Mouse (Mus musculus): ENCODE measurements around the gene Fcho1.
"Not testable (repeated sequence)": the region's sequence is repeated elsewhere in the genome, so short reads cannot be mapped to it uniquely, and the experiment has no call there.

Fcho1 gene

GRCm38 (mm10) chr8:71717096-71717495 lies 8.4 kb downstream of the Fcho1 start:
- no peak for DNase-seq

- no peak for DNase-seq
Measured at GRCm38 (mm10) chr8:71716561-71717053, 8.9 kb downstream of the Fcho1 start.

GRCm38 (mm10) chr8:71715531-71715930 lies 10.0 kb downstream of the Fcho1 start:
- no peak for DNase-seq

GRCm38 (mm10) chr8:71711574-71711973 lies 13.9 kb downstream of the Fcho1 start:
- no peak for DNase-seq

- peak; percentile 88 to 89 for DNase-seq
Measured at GRCm38 (mm10) chr8:71709800-71710446, 15.6 kb downstream of the Fcho1 start.

- DNase-seq, result no peak
Measured at GRCm38 (mm10) chr8:71709134-71709799, 16.2 kb downstream of the Fcho1 start.

GRCm38 (mm10) chr8:71707874-71708273 lies 17.6 kb downstream of the Fcho1 start:
- peak; percentile 81 for DNase-seq

GRCm38 (mm10) chr8:71703400-71703799 lies 22.1 kb downstream of the Fcho1 start:
- DNase-seq, result not testable (repeated sequence)

- no peak for DNase-seq
Measured at GRCm38 (mm10) chr8:71702923-71703322, 22.6 kb downstream of the Fcho1 start.

- DNase-seq, result peak; percentile 28 to 30
Measured at GRCm38 (mm10) chr8:71702087-71702432, 23.5 kb downstream of the Fcho1 start.

- peak; percentile 25 to 30 for DNase-seq
Measured at GRCm38 (mm10) chr8:71701414-71702086, 24.0 kb downstream of the Fcho1 start, which contains the start of gene B3gnt3. Gene B3gnt3, minus strand, starts transcription at chr8:71701789.

GRCm38 (mm10) chr8:71700493-71701269 lies 24.8 kb downstream of the Fcho1 start:
- DNase-seq, result peak; percentile 25 to 29

- DNase-seq, result peak in 1 of 2 experiments; percentile 39
Measured at GRCm38 (mm10) chr8:71695456-71695855, 30.1 kb downstream of the Fcho1 start.

- peak; percentile 23 to 26 for DNase-seq
Measured at GRCm38 (mm10) chr8:71693166-71694041, 32.1 kb downstream of the Fcho1 start.

GRCm38 (mm10) chr8:71692509-71692908 lies 33.0 kb downstream of the Fcho1 start:
- peak; percentile 37 to 38 for DNase-seq

GRCm38 (mm10) chr8:71689028-71689427 lies 36.5 kb downstream of the Fcho1 start, which contains the start of gene Insl3:
Gene Insl3, plus strand, starts transcription at chr8:71689214.
- DNase-seq, result no peak

GRCm38 (mm10) chr8:71687616-71688015 lies 37.9 kb downstream of the Fcho1 start:
- DNase-seq, result no peak

- no peak for DNase-seq
Measured at GRCm38 (mm10) chr8:71686143-71686734, 39.3 kb downstream of the Fcho1 start.

GRCm38 (mm10) chr8:71685573-71685972 lies 39.9 kb downstream of the Fcho1 start:
- no peak for DNase-seq

- DNase-seq, result no peak
Measured at GRCm38 (mm10) chr8:71684701-71685100, 40.8 kb downstream of the Fcho1 start.

- no peak for DNase-seq
Measured at GRCm38 (mm10) chr8:71682832-71683231, 42.7 kb downstream of the Fcho1 start.

Data from B cell, adult 2 months (primary cell).